In the genomic region with DNA sequence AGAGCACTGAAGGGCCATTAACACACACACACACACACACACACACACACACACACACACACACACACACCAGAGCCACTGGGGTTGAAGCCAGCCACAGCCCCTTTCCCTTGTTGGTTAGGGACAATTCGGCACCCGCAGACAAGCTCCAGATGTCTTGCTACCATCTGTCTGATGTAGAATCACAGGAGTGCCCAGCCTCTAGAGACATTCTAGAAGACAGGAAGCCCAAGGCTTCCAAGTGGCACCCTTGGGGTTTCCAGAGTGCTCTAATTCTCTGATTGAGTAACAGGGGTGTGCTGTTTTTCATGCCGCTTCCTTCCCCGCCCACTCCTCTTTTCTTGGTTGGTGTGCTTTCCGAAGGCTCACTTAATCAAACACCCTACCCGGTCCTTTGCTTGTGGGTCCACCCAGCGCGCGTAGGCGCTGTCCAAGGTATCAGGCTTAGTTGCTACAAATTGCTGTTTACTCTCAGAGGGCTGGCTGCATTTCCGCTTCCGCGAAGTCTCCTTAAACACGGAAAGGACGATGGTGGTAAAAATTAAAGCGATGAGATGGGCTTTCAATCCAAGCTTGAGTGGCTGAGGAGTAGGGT, we compare ENCODE assay signal across 8 mouse cellular contexts. TPM values are rescaled to one million over a fixed set of nuclear protein-coding genes. Genes with fewer than 3 reads are reported as not detected.
DNase-seq lines count a peak whose midpoint lies in the region; ATAC-seq lines count a peak whose summit lies in the region.

No protein-coding gene starts in this region.

- H3K4me1 ChIP-seq in embryonic facial prominence, embryonic 11.5 days (ENCODE audit: control insufficient read depth, insufficient read depth, low read length) = no peaks in the 10 kb centered on the region
- no peaks in the 10 kb centered on the region for H3K4me1 ChIP-seq in hindbrain, embryonic 14.5 days (replicated peaks; ENCODE audit: control insufficient read depth, insufficient read depth, low read length)

- ATAC-seq in CD4-positive, CD25-positive, alpha-beta regulatory T cell, adult 4 months = no peak
- ATAC-seq in embryonic facial prominence, embryonic 11.5 days (replicated peaks; ENCODE audit: insufficient number of reproducible peaks, low FRiP score, low TSS enrichment, low read depth) = 0 out of 2 replicates have a peak, but pooled peaks have one; percentile 23
- peak; percentile 8; the same call in 1 of the 2 replicates for ATAC-seq in hindbrain, embryonic 14.5 days (ENCODE audit: low FRiP score)

- WGBS in embryonic facial prominence, embryonic 11.5 days = 13% methylated on average over 16 of the region's 16 CpGs
- WGBS in hindbrain, embryonic 14.5 days = 21% methylated on average over 16 of the region's 16 CpGs

- no peaks in the 10 kb centered on the region for H3K36me3 ChIP-seq in embryonic facial prominence, embryonic 11.5 days (replicated peaks; ENCODE audit: control insufficient read depth, insufficient read depth, low read depth, low read length)
- no peaks in the 10 kb centered on the region for H3K36me3 ChIP-seq in hindbrain, embryonic 14.5 days (replicated peaks; ENCODE audit: control insufficient read depth, insufficient read depth)

- DNase-seq in CD4-positive, CD25-positive, alpha-beta regulatory T cell, adult 2 months (ENCODE audit: low read depth, low spot score) = peak; percentile 44
- DNase-seq in CD4-positive helper T cell, adult 2 months (ENCODE audit: low read depth, low spot score) = peak; percentile 40
- DNase-seq in embryonic facial prominence, embryonic 11.5 days (ENCODE audit: low spot score) = peak; percentile 82
- peak; percentile 43 for DNase-seq in hindbrain, embryonic 14.5 days (ENCODE audit: low spot score)
- DNase-seq in lung, postnatal 4 days = peak; percentile 49 to 52
- DNase-seq in thymus, postnatal 0 days (ENCODE audit: low spot score) = peak; percentile 50
- DNase-seq in layer of hippocampus, postnatal 14 days (ENCODE audit: low spot score in 2 of 2) = no peak

- H3K9me3 ChIP-seq in embryonic facial prominence, embryonic 11.5 days (replicated peaks; ENCODE audit: control insufficient read depth, low read length) = no peaks in the 10 kb centered on the region
- H3K9me3 ChIP-seq in hindbrain, embryonic 14.5 days (ENCODE audit: control insufficient read depth, low read length) = no peaks in the 10 kb centered on the region

- no peak overlapping the region for H3K27ac ChIP-seq in embryonic facial prominence, embryonic 11.5 days (replicated peaks; ENCODE audit: low read depth, low read length)
- H3K27ac ChIP-seq in hindbrain, embryonic 14.5 days = no peak overlapping the region

- H3K9ac ChIP-seq in embryonic facial prominence, embryonic 11.5 days (replicated peaks; ENCODE audit: low read length) = no peak overlapping the region
- no peak overlapping the region for H3K9ac ChIP-seq in hindbrain, embryonic 14.5 days

- no peak overlapping the region for H3K4me2 ChIP-seq in embryonic facial prominence, embryonic 11.5 days (ENCODE audit: low read depth, low read length)
- H3K4me2 ChIP-seq in hindbrain, embryonic 14.5 days (replicated peaks) = peak overlapping the region; percentile 13; the same call in 1 of the 2 replicates

- H3K27me3 ChIP-seq in embryonic facial prominence, embryonic 11.5 days (ENCODE audit: control insufficient read depth, insufficient read depth, low read length) = no peaks in the 10 kb centered on the region
- H3K27me3 ChIP-seq in hindbrain, embryonic 14.5 days (ENCODE audit: control insufficient read depth, insufficient read depth, low read length) = no peaks in the 10 kb centered on the region

- H3K4me3 ChIP-seq in embryonic facial prominence, embryonic 11.5 days (ENCODE audit: low read depth, low read length) = no peak overlapping the region
- H3K4me3 ChIP-seq in hindbrain, embryonic 14.5 days (replicated peaks; ENCODE audit: low read length) = no peak overlapping the region

RNA-seq across cellular contexts. Expression of a gene that starts 59.5 kb away (rescaled TPM):
- 1 to 10 TPM; 1.7 to 3.2 TPM for polyA plus RNA-seq in CD4-positive, CD25-positive, alpha-beta regulatory T cell, adult 4 months (2017; shearing (Covaris generic))
- 3.7 and 6.6 TPM in 2 replicates for polyA plus RNA-seq in embryonic facial prominence, embryonic 11.5 days (2014; fragmentation: Nextera tagmentation; extraction: Ambion mirVana)
- polyA plus RNA-seq in hindbrain, embryonic 14.5 days (2014; fragmentation: Nextera tagmentation; extraction: Ambion mirVana) = 8.2 and 9.0 TPM in 2 replicates
- 5.9 and 7.1 TPM in 2 replicates for polyA plus RNA-seq in thymus, postnatal 0 days (2015; fragmentation: Nextera tagmentation; extraction: Ambion mirVana)
- 100 to 1,000 TPM; 592 to 608 TPM for total RNA-seq in layer of hippocampus, postnatal 14 days (2021)

Comparison
In these comparisons a context has a peak if more than half of its experiments do, and no peak if none do; other contexts are left out.
1. DNase-seq: peak in CD4-positive, CD25-positive, alpha-beta regulatory T cell, adult 2 months (single experiment), CD4-positive helper T cell, adult 2 months (single experiment), embryonic facial prominence, embryonic 11.5 days (single experiment), hindbrain, embryonic 14.5 days (single experiment), lung, postnatal 4 days (2 of 2) and thymus, postnatal 0 days (single experiment); none in layer of hippocampus, postnatal 14 days (0 of 2).